Mouse (Mus musculus) megakaryocyte, adult 5-6 weeks (primary cell): Measurements from ENCODE around the gene Tmem185b. TPM values are rescaled to one million over a fixed set of nuclear protein-coding genes. Genes with fewer than 3 reads are reported as not detected.

Source experiments
- ATAC-seq: 2 replicates; pipeline ENCODE4 v1.8.0; 2016; ENCODE audit warnings: mild to moderate bottlenecking, inconsistent platforms; ENCODE audit not compliant: poor library complexity, severe bottlenecking
- total RNA-seq, 2 experiments: library from RNA; stranded (forward) in 1 of 2; stranded (reverse) in 1 of 2; fragments of 153-499, 151-499 nt in 1 of 2; fragments of 221-1000, 200-1000 nt in 1 of 2; gene quantifications; 2 replicates each; pipeline versions ENCODE4 v1.2.3 to v1.2.4; 2015 to 2017

Tmem185b gene
- total RNA-seq (2015) (24.9 and 25.0 TPM in 2 replicates), total RNA-seq (2017) (14.6 and 19.3 TPM in 2 replicates)

DNA sequence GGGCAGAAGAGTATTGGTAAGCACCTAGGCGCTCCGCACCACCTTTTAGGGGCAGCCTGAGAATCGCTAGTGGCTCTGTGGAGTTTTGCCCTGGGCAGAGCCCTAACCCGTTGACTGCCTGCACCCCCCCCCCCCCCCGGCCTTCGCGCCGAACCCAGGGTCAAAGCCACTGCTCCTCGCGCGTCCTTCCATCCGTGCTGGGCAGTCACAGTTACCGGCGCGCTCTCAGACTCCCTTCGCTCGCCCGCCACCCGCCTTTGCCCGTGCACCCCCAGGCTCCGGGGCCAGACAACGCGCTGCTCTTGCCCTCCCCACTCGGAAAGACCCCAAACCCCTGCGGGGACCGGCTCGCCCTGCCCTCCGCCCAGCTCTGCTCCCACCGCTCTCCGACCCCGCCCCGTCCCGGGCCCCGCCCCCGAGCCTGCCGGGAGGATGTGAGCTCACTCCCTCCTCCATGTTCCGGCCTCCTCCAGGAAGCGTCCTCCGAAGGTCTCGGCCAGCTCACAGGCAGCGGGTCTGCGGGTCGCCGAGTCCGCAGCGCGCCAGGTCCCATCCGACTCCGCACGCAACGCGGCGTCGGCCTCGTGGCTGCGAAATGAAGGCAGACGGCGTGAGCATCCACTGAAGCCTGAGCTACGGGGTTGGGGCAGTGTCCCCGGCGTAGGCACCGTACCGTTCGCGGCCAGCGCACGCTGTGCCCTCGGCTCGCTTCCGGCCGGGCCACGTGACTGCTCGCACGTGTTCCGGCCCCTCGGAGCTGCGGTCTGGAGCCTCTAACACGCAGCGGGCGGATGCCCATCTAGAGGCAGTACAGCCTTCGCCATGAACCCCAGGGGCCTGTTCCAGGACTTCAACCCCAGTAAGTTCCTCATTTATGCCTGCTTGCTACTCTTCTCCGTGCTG, at the start of gene Tmem185b:
Gene Tmem185b (plus strand): TSS at position 472 of the 903 bp plus-strand sequence.
- peak; percentile 81 for ATAC-seq

DNA sequence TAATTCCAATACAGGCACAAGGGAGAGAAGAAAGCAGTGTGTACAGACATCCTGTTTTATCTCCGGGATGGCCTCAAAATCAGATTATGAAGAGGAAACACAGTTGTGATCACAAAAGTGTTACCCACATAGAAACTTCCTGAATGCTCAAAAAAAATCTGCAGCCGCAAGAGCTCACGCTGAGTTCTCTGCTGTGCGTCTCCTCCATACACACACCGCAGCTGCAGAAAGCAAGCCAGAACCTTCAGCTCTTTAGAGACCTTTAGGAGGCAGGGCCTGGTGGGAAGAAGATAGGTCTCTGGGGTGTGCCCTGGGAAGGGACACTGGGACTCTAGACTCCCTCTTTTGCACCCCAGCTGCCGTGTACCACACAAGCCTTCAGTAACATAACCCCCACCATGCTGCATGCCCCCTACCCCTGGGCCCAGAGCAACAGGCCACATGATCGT, 49.0 kb upstream of the Tmem185b start:
- ATAC-seq, result peak; percentile 25

DNA sequence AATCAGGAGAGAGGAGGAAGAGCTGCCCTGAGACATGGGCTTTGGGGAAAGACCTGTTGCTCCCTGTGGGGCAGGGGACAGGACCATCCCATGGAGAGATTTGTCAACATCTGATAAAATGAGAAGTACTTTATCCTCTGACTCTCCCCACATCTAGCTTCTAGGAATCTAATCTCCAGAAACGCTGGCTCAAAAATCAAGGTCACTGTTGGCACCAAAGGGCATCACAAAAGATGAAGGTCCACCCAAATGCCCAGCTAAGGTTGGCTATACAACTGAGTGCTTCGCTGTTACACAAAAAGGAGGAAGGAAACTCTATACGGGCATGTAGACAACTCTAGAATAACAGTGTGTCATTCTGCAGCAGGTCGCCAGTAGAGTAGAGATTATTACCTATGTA, 46.3 kb upstream of the Tmem185b start:
- ATAC-seq, result no peak

DNA sequence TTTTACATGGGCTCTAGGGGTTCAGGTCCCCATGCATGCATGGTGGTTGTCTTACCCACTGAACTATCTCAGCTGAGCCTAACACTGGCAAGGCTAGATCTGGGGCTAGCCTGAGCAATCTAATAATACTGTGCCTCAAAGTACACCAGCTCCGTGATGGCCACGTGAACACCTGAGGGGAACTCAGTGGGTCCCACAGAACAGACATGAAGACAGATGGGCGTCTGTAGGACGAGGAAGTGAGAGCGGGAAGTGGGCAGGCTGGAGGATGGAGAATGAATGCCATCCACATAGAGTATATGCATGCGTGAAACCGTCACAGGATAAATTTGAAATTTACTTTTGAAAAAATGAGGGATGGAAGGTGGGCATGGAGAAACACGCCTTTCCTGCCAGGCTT, 45.3 kb upstream of the Tmem185b start:
- ATAC-seq, result peak; percentile 36; the same call in 1 of the 2 replicates

DNA sequence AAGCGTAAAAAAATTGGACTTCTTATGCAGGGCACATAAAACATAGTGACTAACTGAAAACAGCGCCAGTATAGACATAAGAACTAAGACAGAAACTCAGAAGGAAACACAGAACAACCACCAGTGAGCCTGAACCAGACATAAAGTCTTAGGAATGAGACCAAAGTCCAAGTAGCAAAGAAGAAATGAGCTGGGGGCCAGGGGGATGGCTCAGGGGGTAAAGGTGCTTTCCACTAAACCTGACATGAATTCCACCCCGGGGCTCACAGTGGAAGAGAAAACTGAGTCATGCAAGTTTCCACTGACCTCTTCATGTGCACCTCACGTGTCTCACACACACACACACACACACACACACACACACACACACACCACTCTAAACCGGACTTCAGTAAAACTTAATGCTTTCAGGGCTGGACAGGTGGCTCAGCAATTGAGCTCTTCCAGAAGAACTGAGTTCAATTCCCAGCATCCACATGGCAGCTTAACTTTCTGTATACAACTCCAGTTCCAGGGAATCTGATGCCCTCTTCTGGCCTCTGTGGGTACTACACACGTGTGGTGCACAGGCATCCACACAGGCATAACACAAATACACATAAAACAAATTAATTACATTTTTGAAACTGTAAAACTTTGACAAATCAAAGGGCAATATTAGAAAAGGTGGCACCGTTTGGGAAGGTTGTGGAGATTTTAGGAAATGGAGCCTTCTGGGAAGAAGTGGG, 44.6 kb upstream of the Tmem185b start:
- ATAC-seq, result no peak

DNA sequence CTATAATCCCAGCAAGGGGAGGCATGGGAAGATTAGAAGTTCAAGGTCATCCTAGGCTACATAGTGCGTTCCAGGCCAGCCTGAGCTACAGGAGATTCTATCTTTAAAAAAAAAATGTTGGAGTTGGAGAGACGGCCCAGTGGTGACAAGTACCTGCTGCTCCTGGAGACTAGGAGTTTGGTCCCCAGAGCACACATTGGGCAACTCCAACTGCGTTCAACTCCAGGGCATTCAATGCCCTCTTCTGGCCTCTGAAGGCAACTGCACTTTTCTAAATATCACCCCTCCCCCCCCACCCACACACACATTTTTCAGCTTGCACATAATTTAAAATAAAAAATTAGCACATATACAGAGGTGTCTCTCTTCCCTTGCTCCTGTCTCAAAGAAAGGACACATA, 43.1 kb upstream of the Tmem185b start:
- peak; percentile 34; the same call in 1 of the 2 replicates for ATAC-seq

DNA sequence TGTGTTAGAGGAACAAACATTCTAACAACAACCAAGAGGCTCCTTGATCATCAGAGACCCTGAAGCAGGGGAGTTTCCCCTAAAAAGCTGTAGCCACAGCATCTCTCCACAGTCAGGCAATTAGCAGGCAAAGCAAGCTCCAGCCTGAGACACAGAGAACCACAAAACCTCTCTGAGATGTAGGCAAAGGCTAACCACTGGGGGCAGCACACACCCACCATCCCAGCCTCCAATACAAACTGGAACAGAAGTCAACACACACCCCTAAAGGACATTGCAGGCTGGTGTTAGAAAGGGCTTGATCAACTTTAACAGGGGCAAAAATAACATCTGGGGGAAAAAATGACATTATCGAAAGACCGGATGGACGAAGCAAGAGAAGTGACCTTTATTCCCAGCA, 41.5 kb upstream of the Tmem185b start:
- ATAC-seq, result peak; percentile 53

DNA sequence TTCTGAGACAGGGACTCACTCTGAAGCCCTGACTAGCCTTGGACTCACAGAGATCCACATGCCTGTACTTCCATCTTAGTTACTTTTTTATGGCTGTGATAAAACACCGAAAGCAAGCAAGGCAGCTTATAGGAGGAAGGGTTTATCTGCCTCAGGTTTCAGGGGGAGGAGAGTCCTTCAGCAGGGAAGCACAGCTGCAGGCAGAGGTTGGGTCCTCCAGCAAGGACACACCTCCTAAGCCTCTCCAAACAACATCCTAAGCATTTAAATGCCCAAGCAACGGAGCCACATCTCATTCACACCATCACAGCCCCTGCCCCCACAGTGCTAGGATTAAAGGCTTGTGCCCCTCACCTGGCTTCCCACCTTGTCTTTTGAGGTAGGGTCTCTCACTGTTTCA, 40.1 kb upstream of the Tmem185b start:
- no peak for ATAC-seq

DNA sequence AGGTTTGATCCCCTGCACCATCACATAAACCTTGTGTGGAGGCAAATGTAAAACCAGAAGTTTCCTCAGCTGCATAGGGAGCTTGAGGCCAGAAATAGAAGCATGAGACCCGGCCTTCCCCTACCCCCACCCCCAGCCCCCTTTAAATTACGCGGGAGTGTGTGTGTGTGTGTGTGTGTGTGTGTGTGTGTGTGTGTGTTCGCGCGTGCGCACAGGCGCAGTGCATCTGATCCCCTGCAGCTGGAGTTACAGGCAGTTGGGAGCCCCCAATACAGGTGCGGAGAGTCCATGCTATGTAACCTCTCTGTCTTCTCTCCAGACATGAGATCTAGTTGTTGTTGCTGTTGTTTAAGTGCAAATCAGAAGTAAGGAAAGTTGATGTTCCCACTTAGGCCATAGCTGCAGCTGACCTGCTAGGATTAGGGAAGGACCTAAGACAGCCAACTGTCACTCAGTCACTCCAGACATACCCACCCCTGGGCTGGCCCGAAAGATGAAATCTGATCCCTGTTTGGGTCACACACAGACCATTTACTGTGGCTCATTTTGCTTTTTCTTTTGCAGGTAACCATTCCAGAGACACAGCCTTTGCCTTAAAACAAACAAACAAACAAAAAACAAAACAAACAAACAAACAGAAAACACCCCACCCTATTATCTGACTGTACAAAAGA, 37.9 kb upstream of the Tmem185b start:
- no peak for ATAC-seq

DNA sequence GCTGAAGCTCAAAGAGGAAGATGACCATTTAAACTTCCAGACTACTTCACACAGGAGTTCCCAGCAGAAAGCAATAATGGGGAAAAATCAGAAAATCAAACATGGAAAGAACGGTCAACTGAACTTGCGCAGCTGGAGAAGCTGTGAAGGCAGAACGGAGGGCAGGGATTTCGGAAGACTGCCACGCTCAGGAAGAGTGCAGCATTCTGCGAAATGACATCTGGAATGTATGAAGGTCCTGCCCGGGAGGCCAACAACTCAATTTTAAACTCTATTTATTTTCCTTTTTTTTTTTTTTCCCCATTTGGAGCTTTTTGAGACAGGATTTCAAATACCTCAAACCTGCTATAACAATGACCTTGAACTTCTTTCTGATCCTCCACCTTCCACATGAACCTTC, 35.2 kb upstream of the Tmem185b start:
- no peak for ATAC-seq

DNA sequence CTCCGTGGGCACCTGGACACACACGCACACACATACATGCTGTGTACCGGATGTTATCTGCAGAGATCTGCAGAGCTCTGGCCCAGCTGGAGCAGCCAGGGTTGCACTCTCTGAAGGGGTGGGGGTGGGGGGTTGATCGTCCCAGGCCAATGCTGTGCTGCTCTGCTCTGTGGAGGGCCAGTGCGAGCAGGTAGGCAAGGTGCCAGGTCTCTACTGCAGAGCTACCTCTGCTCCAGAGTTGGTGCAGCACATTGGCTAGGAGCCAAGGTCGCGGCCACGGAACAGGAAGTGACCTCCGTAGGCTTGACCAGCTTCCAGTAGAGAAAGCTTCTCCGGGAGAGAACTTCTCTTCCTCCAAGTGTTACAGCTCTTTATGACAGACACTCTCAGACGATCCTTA, 33.9 kb upstream of the Tmem185b start:
- ATAC-seq, result peak; percentile 78

DNA sequence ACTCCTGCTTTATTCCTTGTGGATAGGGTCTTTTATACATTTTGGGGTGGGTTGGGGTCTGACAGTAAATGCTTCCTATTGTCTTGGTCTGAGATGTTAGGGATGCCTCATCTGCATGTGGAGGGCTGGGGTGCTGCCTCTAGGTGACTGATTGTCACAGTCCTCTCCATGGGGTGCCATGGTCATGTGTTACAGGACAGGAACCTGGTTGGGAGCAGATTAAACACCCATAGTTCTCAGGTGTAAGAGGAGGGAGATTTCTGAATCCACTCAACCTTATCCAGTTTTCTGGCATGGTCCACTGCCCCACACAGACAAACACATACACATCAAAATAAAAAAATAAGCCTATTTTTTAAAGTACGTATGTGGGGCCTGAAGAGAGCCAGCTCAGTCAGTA, 33.5 kb upstream of the Tmem185b start:
- peak; percentile 15 for ATAC-seq

DNA sequence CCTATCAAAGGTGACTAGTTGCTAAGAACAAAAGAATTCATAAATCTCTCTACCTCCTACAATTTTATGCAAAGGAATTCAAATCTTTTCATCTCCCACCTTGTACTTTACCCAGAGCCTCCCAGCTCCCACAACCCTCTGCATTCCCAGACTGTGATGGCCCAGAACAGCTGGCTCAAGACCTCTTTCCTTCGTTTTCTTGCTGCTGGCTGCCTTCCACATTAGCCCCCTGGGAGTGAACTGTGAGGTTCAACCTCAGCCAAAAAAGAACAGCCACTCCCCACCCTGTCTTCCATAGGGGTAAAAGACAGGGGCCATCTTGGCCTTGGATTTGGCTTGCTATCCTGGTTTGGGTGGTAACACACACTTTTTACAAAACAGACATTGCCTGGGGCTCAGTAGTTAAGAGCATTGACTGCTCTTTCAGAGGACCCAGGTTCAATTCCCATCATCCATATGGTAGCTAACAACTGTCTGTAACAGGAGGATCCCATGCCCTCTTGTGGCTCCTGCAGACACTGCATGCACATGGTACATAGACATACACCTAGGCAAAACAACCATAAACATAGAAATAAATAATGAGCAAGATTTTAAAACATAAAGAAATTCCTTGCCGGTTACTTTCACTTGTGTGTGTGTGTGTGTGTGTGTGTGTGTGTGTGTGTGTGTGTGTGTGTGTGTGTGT, 31.8 kb upstream of the Tmem185b start:
- ATAC-seq, result no peak

DNA sequence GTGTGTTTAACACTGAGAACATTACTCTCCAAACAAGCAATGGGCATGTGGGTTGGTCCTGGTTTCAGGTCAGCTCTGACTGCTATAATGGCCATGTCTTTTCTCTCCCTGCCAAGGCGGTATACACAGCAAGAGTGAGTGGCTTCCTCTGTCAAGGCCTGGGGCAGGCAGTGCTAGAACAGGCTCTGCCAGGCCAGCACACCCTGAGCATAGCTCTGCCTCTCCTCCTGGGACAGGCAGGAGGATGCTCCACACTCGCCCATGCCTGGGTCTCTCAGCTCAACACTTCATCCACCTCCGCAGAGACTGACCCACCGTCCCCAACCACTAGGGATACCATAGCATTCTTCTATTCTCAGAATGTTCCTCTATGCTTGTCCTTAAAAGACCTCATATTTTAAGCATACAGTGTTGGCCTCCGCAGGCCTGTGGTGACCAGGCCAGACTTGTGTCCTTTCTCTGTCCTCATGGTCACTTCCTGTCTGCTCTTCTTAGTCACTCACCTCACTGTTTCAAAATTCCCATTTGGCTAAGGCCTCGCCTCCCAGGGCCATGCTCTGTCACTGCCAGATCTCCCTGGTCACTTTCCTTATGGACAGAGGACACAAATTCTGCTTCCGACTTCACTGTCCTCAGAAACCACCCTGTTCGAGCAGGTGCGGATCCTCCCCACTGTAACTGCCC, 31.1 kb upstream of the Tmem185b start:
- ATAC-seq, result peak; percentile 16; the same call in 1 of the 2 replicates

DNA sequence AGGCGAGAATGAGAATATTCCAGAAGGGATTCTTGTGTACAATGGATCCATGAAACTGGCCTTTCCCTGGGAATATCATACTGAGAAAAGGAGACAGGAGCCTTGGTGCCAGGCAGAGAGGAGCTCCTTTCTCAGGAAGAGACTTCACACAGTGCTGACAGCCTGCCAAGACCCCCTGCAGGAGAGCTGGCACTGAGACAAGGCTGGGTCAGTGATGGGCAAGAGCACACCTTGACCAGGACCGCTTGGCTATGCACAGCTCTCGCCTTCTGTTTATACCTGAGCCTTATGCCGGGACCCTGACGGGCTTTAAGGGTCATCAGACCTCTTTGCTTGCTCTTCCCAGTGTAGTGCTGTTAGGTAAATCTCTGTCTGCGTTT, 30.6 kb upstream of the Tmem185b start:
- no peak for ATAC-seq

DNA sequence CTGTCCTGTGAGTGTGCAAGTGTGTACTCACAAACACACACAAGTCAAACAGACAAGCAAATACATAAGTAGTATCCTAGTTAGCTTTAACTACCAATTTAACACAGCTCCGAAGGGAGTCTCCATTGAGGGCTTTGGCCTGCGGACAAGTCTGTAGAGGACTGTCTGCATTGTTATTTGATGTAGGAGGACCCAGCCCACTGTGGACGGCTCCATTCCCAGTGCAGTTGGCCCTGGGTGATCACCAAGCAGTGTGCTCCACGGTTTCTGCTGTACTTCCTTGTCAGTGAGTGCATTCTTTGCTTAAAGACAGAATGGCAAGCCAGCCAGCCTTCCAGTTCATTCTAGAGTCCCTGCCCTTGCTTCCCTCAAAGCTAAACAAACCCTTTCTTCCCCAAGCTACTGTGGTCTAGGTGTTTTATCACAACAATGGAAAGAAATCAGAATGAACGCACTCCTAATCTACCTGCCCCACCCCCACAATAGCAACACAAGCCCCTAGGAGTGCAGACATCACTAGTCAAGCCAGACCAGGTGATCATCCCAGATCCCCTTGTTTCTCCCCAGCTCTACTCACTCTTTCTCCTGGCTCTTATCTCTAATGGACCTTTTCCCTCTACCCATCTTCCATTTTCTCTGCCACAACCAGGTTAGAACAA, 28.5 kb upstream of the Tmem185b start:
- ATAC-seq, result no peak

DNA sequence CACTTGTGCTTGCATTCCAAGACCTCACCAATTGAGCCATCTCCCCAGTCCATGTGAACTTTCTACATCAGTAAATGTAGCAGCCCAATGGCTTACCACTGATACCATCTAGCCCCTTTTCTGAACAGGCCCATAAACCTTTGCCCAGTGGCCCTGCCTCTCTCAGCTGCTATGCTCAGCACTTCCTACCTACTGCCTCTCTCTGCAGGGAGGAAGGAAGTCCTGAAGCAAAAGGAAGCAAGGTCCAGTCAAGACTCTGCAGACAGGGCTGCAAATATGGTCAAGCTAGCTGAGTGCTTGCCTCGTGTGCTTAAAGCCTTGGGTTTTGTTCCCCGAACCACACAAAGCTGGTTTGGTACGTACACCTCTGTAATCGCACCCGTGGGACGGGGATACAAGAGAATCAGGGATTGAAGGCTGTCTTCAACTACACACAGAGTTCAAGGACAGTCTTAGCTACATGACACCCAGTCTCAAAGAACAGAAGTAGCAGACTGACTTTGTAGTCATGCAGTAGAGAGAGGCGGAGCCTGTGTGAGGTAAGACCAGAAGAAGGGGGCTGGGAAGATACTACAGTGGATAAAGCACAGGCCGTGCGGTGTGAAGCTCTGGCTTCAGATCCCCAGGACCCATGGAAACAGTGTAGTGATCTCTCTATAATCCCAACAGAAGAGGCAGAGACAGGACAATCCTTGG, 27.3 kb upstream of the Tmem185b start:
- ATAC-seq, result peak; percentile 59

DNA sequence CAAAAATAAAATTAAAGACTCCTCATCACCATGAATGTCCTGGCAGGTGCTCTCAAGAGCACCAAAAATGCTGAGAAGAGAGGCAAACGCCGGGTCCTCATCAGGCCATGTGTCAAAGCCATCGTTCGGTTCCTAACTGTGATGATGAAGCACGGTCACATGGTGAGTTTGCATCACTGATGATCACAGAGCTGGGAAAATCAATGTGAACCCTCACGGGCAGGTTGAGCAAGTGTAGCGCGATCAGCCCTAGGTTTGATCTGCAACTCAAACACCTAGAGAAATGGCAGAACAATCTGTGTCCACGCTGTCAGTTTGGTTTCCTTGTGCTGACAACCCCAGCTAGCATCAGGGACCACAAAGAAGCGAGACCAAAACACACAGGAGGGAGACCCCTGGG, 26.5 kb upstream of the Tmem185b start:
- no peak for ATAC-seq

DNA sequence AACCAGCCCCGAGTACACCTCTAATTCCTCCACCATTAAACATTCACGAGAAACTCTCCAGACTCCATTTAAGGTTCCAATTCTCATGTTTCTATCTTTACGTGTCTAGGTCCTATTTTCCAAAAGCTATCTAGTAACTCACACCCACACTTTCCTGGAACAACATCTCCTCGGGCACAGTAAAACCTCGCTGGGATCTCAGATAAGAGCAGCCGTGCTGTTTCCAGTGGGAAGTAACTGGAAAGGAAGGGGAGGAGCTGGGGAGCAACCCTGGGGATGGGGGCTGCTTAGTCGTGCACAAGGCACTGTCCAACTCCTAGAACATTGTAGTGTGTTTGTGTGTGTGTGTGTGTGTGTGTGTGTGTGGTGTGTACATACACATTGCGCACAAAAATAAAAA, 24.1 kb upstream of the Tmem185b start:
- ATAC-seq, result no peak
